1 mouse cellular context compared by ENCODE assay signal in the genomic region with DNA sequence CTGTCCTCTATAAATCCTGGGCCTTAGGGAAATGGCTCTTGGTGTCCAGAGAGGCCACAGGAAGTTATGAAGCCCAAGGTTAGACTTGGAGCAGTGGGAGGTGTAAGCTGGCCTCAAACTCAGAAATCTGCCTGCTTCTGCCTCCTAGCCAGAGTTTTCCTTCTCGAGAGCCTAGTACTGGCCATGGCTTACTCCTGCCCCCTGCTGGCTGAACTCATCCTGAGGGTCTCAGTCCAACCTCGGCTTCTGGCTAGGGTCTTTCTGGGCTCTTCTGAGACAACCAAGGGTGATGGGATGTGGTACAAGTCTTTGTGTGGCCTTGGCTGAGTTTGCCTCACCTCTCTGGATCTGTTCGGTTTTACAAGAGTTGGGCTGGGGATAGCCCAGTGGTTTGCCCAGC.
TF ChIP-seq lines count a peak whose summit lies in the region.

No protein-coding gene starts in this region.

TF ChIP-seq in MEL, 35 proteins besides CTCF, POLR2A, EP300 and RAD21:
- no peak for TF ChIP-seq CHD1 (IDR thresholded peaks at IDR 0.05; ENCODE audit: low read depth, low read length)
- TF ChIP-seq CHD2 (IDR thresholded peaks at IDR 0.05; ENCODE audit: low read length) = no peak
- TF ChIP-seq ZKSCAN1 (IDR thresholded peaks at IDR 0.05; ENCODE audit: low read depth, low read length) = no peak
- no peak for TF ChIP-seq ZNF384 (IDR thresholded peaks at IDR 0.05; ENCODE audit: low read depth, low read length)
- no peak for TF ChIP-seq ZMIZ1 (IDR thresholded peaks at IDR 0.05; ENCODE audit: low read depth, low read length)
- no peak for TF ChIP-seq MAZ (IDR thresholded peaks at IDR 0.05; ENCODE audit: low read depth, low read length)
- TF ChIP-seq HCFC1 (IDR thresholded peaks at IDR 0.05; ENCODE audit: low read depth, low read length) = no peak
- TF ChIP-seq USF1 (IDR thresholded peaks at IDR 0.05; ENCODE audit: low read depth, low read length) = no peak
- no peak for TF ChIP-seq ZC3H11A (IDR thresholded peaks at IDR 0.05; ENCODE audit: low read depth, low read length)
- TF ChIP-seq POLR2AphosphoS5 (IDR thresholded peaks at IDR 0.05; ENCODE audit: borderline replicate concordance, low read depth, low read length) = no peak
- no peak for TF ChIP-seq GATA1 (IDR thresholded peaks at IDR 0.05; ENCODE audit: low read depth, low read length)
- TF ChIP-seq NELFE (IDR thresholded peaks at IDR 0.05; ENCODE audit: low read depth, low read length) = no peak
